9 mouse cellular contexts compared by ENCODE assay signal in genomic region chr11:116432593-116433355, GRCm38 (mm10). TPM values are rescaled to one million over a fixed set of nuclear protein-coding genes. Genes with fewer than 3 reads are reported as not detected.
A peak's percentile ranks its signal among the peaks of the same experiment; 100 is the strongest.
DNase-seq lines count a peak whose midpoint lies in the region; ATAC-seq and TF ChIP-seq lines count a peak whose summit lies in the region.
"Had no signal": no experiment of that assay in that cellular context is flagged by ENCODE, and none has a peak within 500 bp of the region (broad histone marks: within the 10 kb centered on the region; RNA-seq: fewer than 3 reads in every experiment).

No protein-coding gene starts in this region.

- WGBS in heart, embryonic 12.5 days = 58% methylated on average over 8 of the region's 8 CpGs
- WGBS in lung, embryonic 16.5 days = 56% methylated on average over 8 of the region's 8 CpGs
- WGBS in lung, adult 2 months = 53% methylated on average over 8 of the region's 8 CpGs
- WGBS in intestine, embryonic 14.5 days = 69% methylated on average over 8 of the region's 8 CpGs

- TF ChIP-seq POLR2A in lung, adult 2 months (IDR thresholded peaks at IDR 0.05; ENCODE audit: borderline replicate concordance, extremely low read depth, low read depth, low read length) = no peak

- ATAC-seq in heart, embryonic 12.5 days (ENCODE audit: insufficient number of reproducible peaks, low FRiP score) = no peak
- no peak for ATAC-seq in lung, embryonic 16.5 days (ENCODE audit: low read depth)
- no peak for ATAC-seq in intestine, embryonic 14.5 days (replicated peaks; ENCODE audit: low FRiP score, low TSS enrichment, low read depth)

- H3K4me1 ChIP-seq in heart, embryonic 12.5 days (replicated peaks) = peaks cover 58% of the 10 kb centered on the region
- H3K4me1 ChIP-seq in lung, embryonic 16.5 days (replicated peaks; ENCODE audit: control insufficient read depth, insufficient read depth, low read length) = peaks cover 41% of the 10 kb centered on the region
- H3K4me1 ChIP-seq in lung, adult 2 months (ENCODE audit: control insufficient read depth, insufficient read depth, low read length) = peaks cover 16% of the 10 kb centered on the region
- peaks cover 39% of the 10 kb centered on the region for H3K4me1 ChIP-seq in intestine, embryonic 14.5 days (replicated peaks; ENCODE audit: control insufficient read depth, insufficient read depth, low read length)

- H3K27me3 ChIP-seq in heart, embryonic 12.5 days (replicated peaks) = no peaks in the 10 kb centered on the region
- no peaks in the 10 kb centered on the region for H3K27me3 ChIP-seq in lung, embryonic 16.5 days (ENCODE audit: control insufficient read depth, insufficient read depth, low read depth, low read length)
- H3K27me3 ChIP-seq in intestine, embryonic 14.5 days (replicated peaks; ENCODE audit: control insufficient read depth, insufficient read depth, low read length) = no peaks in the 10 kb centered on the region

- no peak for TF ChIP-seq CTCF in lung, adult 2 months (IDR thresholded peaks at IDR 0.05; ENCODE audit: insufficient read depth, low read length)

- intact Hi-C loops in heart, postnatal 36 days (cut with DNase I) = no loop called here

- H3K36me3 ChIP-seq in heart, embryonic 12.5 days = peaks cover 22% of the 10 kb centered on the region
- H3K36me3 ChIP-seq in lung, embryonic 16.5 days (ENCODE audit: control insufficient read depth, insufficient read depth, low read length) = peaks cover 5% of the 10 kb centered on the region
- H3K36me3 ChIP-seq in intestine, embryonic 14.5 days (ENCODE audit: control insufficient read depth, insufficient read depth, low read length) = peaks cover 20% of the 10 kb centered on the region

- H3K9ac ChIP-seq in heart, embryonic 12.5 days = no peak overlapping the region
- no peak overlapping the region for H3K9ac ChIP-seq in lung, embryonic 16.5 days (ENCODE audit: low read length)
- no peak overlapping the region for H3K9ac ChIP-seq in intestine, embryonic 14.5 days (ENCODE audit: low read length)

- no peak overlapping the region for H3K4me3 ChIP-seq in heart, embryonic 12.5 days
- no peak overlapping the region for H3K4me3 ChIP-seq in lung, embryonic 16.5 days (ENCODE audit: low read length)
- H3K4me3 ChIP-seq in lung, adult 2 months (replicated peaks; ENCODE audit: extremely low read depth, low read depth, low read length) = no peak overlapping the region
- no peak overlapping the region for H3K4me3 ChIP-seq in intestine, embryonic 14.5 days (ENCODE audit: low read depth, low read length)

- peak overlapping the region; percentile 90 for H3K4me2 ChIP-seq in heart, embryonic 12.5 days
- no peak overlapping the region for H3K4me2 ChIP-seq in lung, embryonic 16.5 days (ENCODE audit: low read depth, low read length)
- peak overlapping the region; percentile 46; the same call in 1 of the 2 replicates for H3K4me2 ChIP-seq in intestine, embryonic 14.5 days (ENCODE audit: low read length)

- no peak overlapping the region for H3K27ac ChIP-seq in heart, embryonic 12.5 days (ENCODE audit: poor library complexity, severe bottlenecking)
- H3K27ac ChIP-seq in lung, embryonic 16.5 days (ENCODE audit: low read length) = peak overlapping the region; percentile 30; the same call in 1 of the 2 replicates
- peak overlapping the region; percentile 79 for H3K27ac ChIP-seq in intestine, embryonic 14.5 days (ENCODE audit: low read depth)

- no peak for DNase-seq in heart, postnatal 36 days
- DNase-seq in lung, adult 2 months = no peak
- DNase-seq in intestine, embryonic 14.5 days (ENCODE audit: low spot score) = no peak
- DNase-seq in right cerebral cortex, postnatal 25 days = peak; percentile 49
- no peak for DNase-seq in gastrocnemius, adult 18-20 months (ENCODE audit: low spot score)
- no peak for DNase-seq in ovary, postnatal 14 days (ENCODE audit: low spot score)

- H3K9me3 ChIP-seq in heart, embryonic 12.5 days (replicated peaks) = no peaks in the 10 kb centered on the region
- no peaks in the 10 kb centered on the region for H3K9me3 ChIP-seq in lung, embryonic 16.5 days (ENCODE audit: control insufficient read depth, low read length)
- no peaks in the 10 kb centered on the region for H3K9me3 ChIP-seq in intestine, embryonic 14.5 days (ENCODE audit: control insufficient read depth, low read length)
- H3K9me3 ChIP-seq: G1E had no signal

RNA-seq across cellular contexts. Expression of gene Ubald2, which starts 1.1 kb away (rescaled TPM):
- 33.7 and 34.2 TPM in 2 replicates for polyA plus RNA-seq in heart, embryonic 12.5 days (2016; fragmentation: Nextera tagmentation; extraction: Ambion mirVana)
- 10 to 100 TPM; 40.4 to 44.9 TPM for total RNA-seq in heart, postnatal 36 days (2021)
- 41.3 and 43.2 TPM in 2 replicates for polyA plus RNA-seq in lung, embryonic 16.5 days (2015; fragmentation: Nextera tagmentation; extraction: Ambion mirVana)
- polyA plus RNA-seq in lung, adult 2 months (2012; rRNA removed) = 159 and 160 TPM in 2 replicates
- 76.2 and 78.5 TPM in 2 replicates for polyA plus RNA-seq in intestine, embryonic 14.5 days (2014; fragmentation: Nextera tagmentation; extraction: Ambion mirVana)
- total RNA-seq in gastrocnemius, adult 18-20 months (2021) = 10 to 100 TPM; 32.1 to 45.8 TPM

RNA-seq across cellular contexts. Expression of gene Rnf157, which starts 19.9 kb away (rescaled TPM):
- 11.0 and 12.3 TPM in 2 replicates for polyA plus RNA-seq in heart, embryonic 12.5 days (2016; fragmentation: Nextera tagmentation; extraction: Ambion mirVana)
- total RNA-seq in heart, postnatal 36 days (2021) = 1 to 10 TPM; 5.8 to 6.1 TPM
- 3.5 and 4.0 TPM in 2 replicates for polyA plus RNA-seq in lung, embryonic 16.5 days (2015; fragmentation: Nextera tagmentation; extraction: Ambion mirVana)
- polyA plus RNA-seq in lung, adult 2 months (2012; rRNA removed) = 3.0 and 3.6 TPM in 2 replicates
- polyA plus RNA-seq in intestine, embryonic 14.5 days (2014; fragmentation: Nextera tagmentation; extraction: Ambion mirVana) = 14.6 and 19.9 TPM in 2 replicates
- 10 to 100 TPM; 24.2 to 27.5 TPM for total RNA-seq in gastrocnemius, adult 18-20 months (2021)

RNA-seq across cellular contexts. Expression of gene Qrich2, which starts 33.3 kb away (rescaled TPM):
- polyA plus RNA-seq in heart, embryonic 12.5 days (2016; fragmentation: Nextera tagmentation; extraction: Ambion mirVana) = not detected in 2 replicates
- total RNA-seq in heart, postnatal 36 days (2021) = under 1 TPM in 1 of 2 experiments, not detected in 1; 0.11 TPM
- 0.26 TPM in 1 of 2 replicates, not detected in the other for polyA plus RNA-seq in lung, embryonic 16.5 days (2015; fragmentation: Nextera tagmentation; extraction: Ambion mirVana)
- polyA plus RNA-seq in lung, adult 2 months (2012; rRNA removed) = 0.11 and 0.18 TPM in 2 replicates
- 0.15 and 0.22 TPM in 2 replicates for polyA plus RNA-seq in intestine, embryonic 14.5 days (2014; fragmentation: Nextera tagmentation; extraction: Ambion mirVana)
- not detected for total RNA-seq in gastrocnemius, adult 18-20 months (2021)
